Mouse (Mus musculus) bone marrow, adult 2 months (tissue): ENCODE measurements at regions not wholly inside any gene's neighbourhood (a gene's known extent, or its start where the extent isn't known, plus 50 kb on each side); places are given as distances from the start of the nearest gene placed in this dataset.

Source experiments
- CTCF ChIP-seq: fragments of 200-500 bp; IDR thresholded peaks from 2 replicates; pipeline ENCODE4 v1.5.1; 2011; ENCODE audit warnings: low read length, control low read depth; ENCODE audit not compliant: control insufficient read depth, insufficient read depth
- POLR2A ChIP-seq: fragments of 200-500 bp; IDR thresholded peaks from 2 replicates; pipeline ENCODE4 v1.6.1; 2011; ENCODE audit warnings: low read depth, mild to moderate bottlenecking, control low read depth, low read length, borderline replicate concordance; ENCODE audit not compliant: control insufficient read depth

- TF ChIP-seq POLR2A (no peak), CTCF (no peak)
Measured at GRCm38 (mm10) chr6:100170711-100171348, 116.5 kb downstream of the Rybp start.
